Mouse (Mus musculus) spleen, adult 2 months (tissue): Measurements from ENCODE around the gene Ptprn2.

ENCODE experiments used
- CTCF ChIP-seq: fragments of 200-500 bp; IDR thresholded peaks from 2 replicates; pipeline ENCODE4 v1.5.1; 2011; ENCODE audit warnings: mild to moderate bottlenecking, inconsistent platforms; ENCODE audit not compliant: insufficient read depth, insufficient read length, insufficient replicate concordance; ENCODE audit errors: extremely low read depth
- POLR2A ChIP-seq: fragments of 200-500 bp; IDR thresholded peaks from 2 replicates; pipeline ENCODE4 v1.6.1; 2011; ENCODE audit warnings: low read depth, low read length, inconsistent platforms

- no peak for TF ChIP-seq CTCF
- TF ChIP-seq POLR2A: no peak
These were observed 67.8 kb downstream of the Ptprn2 start for GRCm38 (mm10) chr12:116553361-116553760.
